Mouse (Mus musculus) R1 (cell line): ENCODE measurements around the gene Strn3.

Experiments
- DNase-seq: peaks from one replicate; pipeline ENCODE4 v3.0.0-alpha.2; 2018; ENCODE audit warnings: low read depth, low spot score

Gene Strn3

GRCm38 (mm10) chr12:51612361-51612760, 79.3 kb downstream of the Strn3 start:
- no peak for DNase-seq

GRCm38 (mm10) chr12:51606138-51606537, 85.6 kb downstream of the Strn3 start:
- DNase-seq: no peak

- no peak for DNase-seq
These were observed 88.4 kb downstream of the Strn3 start for GRCm38 (mm10) chr12:51603306-51603705.

- DNase-seq: no peak
These were observed 97.6 kb downstream of the Strn3 start for GRCm38 (mm10) chr12:51594030-51594470.

- peak; percentile 52 for DNase-seq
These were observed 98.3 kb downstream of the Strn3 start, which contains the start of gene Coch for GRCm38 (mm10) chr12:51593229-51594029. Gene Coch (plus strand): TSS chr12:51593341.

- DNase-seq: peak; percentile 63
These were observed 98.8 kb downstream of the Strn3 start for GRCm38 (mm10) chr12:51592888-51593228.

- no peak for DNase-seq
These were observed 99.8 kb downstream of the Strn3 start for GRCm38 (mm10) chr12:51591921-51592320.

GRCm38 (mm10) chr12:51589263-51589662, 102.4 kb downstream of the Strn3 start:
- no peak for DNase-seq

GRCm38 (mm10) chr12:51577816-51578215, 113.9 kb downstream of the Strn3 start:
- DNase-seq: peak; percentile 75

GRCm38 (mm10) chr12:51572651-51573050, 119.0 kb downstream of the Strn3 start:
- no peak for DNase-seq

GRCm38 (mm10) chr12:51569944-51570343, 121.8 kb downstream of the Strn3 start:
- peak; percentile 76 for DNase-seq

GRCm38 (mm10) chr12:51569472-51569871, 122.2 kb downstream of the Strn3 start:
- DNase-seq: no peak

GRCm38 (mm10) chr12:51567225-51567624, 124.5 kb downstream of the Strn3 start:
- DNase-seq: no peak

GRCm38 (mm10) chr12:51561416-51561815, 130.3 kb downstream of the Strn3 start:
- no peak for DNase-seq
